Mouse (Mus musculus): Measurements from ENCODE around the gene Atp8b3. TPM values are rescaled to one million over a fixed set of nuclear protein-coding genes. Genes with fewer than 3 reads are reported as not detected.

The Atp8b3 gene
- total RNA-seq, 2 experiments from 2014 or later, result not detected

GRCm38 (mm10) chr10:80570419-80570818, 31.5 kb upstream of the Atp8b3 start:
- intact Hi-C loops (cut with DNase I), result no loop called here

GRCm38 (mm10) chr10:80569664-80570066, 30.7 kb upstream of the Atp8b3 start:
- intact Hi-C loops (cut with DNase I), result no loop called here
- peak; percentile 50 to 58 for DNase-seq

More at GRCm38 (mm10) chr10:80570419-80570818, 31.5 kb upstream of the Atp8b3 start:
- DNase-seq, result no peak

GRCm38 (mm10) chr10:80568876-80569275, 30.0 kb upstream of the Atp8b3 start:
- DNase-seq, result no peak
- intact Hi-C loops (cut with DNase I), result no loop called here

- intact Hi-C loops (cut with DNase I), result loop anchor here (1.0 kb wide), 1 partner anchor 122 kb away; no protein-coding TSS in a partner anchor
- DNase-seq, result peak; percentile 87 to 93
Measured at GRCm38 (mm10) chr10:80566375-80567092, 27.6 kb upstream of the Atp8b3 start.

GRCm38 (mm10) chr10:80561116-80561944, 22.4 kb upstream of the Atp8b3 start, which contains the start of gene Rexo1:
Gene Rexo1, minus strand, starts transcription at chr10:80561560.
- intact Hi-C loops (cut with DNase I), result no loop called here
- DNase-seq, result peak; percentile 93 to 96

GRCm38 (mm10) chr10:80560621-80561020, 21.7 kb upstream of the Atp8b3 start:
- intact Hi-C loops (cut with DNase I), result no loop called here
- DNase-seq, result no peak

- intact Hi-C loops (cut with DNase I), result no loop called here
- DNase-seq, result no peak
Measured at GRCm38 (mm10) chr10:80559431-80559830, 20.5 kb upstream of the Atp8b3 start.

- intact Hi-C loops (cut with DNase I), result loop anchor here (2.0 kb wide), 1 partner anchor 49 kb away; no protein-coding TSS in a partner anchor
- DNase-seq, result peak; percentile 78 to 83
Measured at GRCm38 (mm10) chr10:80557346-80557965, 18.5 kb upstream of the Atp8b3 start.

- no peak for DNase-seq
- intact Hi-C loops (cut with DNase I), result loop anchor here (5.0 kb wide), 1 partner anchor 177 kb away; no protein-coding TSS in a partner anchor
Measured at GRCm38 (mm10) chr10:80553997-80554396, 15.1 kb upstream of the Atp8b3 start.

GRCm38 (mm10) chr10:80553575-80553974, 14.7 kb upstream of the Atp8b3 start:
- intact Hi-C loops (cut with DNase I), result loop anchor here (5.0 kb wide), 1 partner anchor 176 kb away; no protein-coding TSS in a partner anchor
- no peak for DNase-seq

- no peak for DNase-seq
- intact Hi-C loops (cut with DNase I), result loop anchor here (5.0 kb wide), 1 partner anchor 175 kb away; no protein-coding TSS in a partner anchor
Measured at GRCm38 (mm10) chr10:80552364-80552763, 13.4 kb upstream of the Atp8b3 start.

- no peak for DNase-seq
- intact Hi-C loops (cut with DNase I), result no loop called here
Measured at GRCm38 (mm10) chr10:80549279-80549678, 10.4 kb upstream of the Atp8b3 start.

- DNase-seq, result peak; percentile 64 to 69
- intact Hi-C loops (cut with DNase I), result no loop called here
Measured at GRCm38 (mm10) chr10:80548428-80549006, 9.6 kb upstream of the Atp8b3 start.

- DNase-seq, result no peak
- intact Hi-C loops (cut with DNase I), result no loop called here
Measured at GRCm38 (mm10) chr10:80547539-80547938, 8.6 kb upstream of the Atp8b3 start.

GRCm38 (mm10) chr10:80546945-80547344, 8.0 kb upstream of the Atp8b3 start:
- intact Hi-C loops (cut with DNase I), result no loop called here
- no peak for DNase-seq

- intact Hi-C loops (cut with DNase I), result no loop called here
- no peak for DNase-seq
Measured at GRCm38 (mm10) chr10:80545590-80545989, 6.7 kb upstream of the Atp8b3 start.

- intact Hi-C loops (cut with DNase I), result no loop called here
- no peak for DNase-seq
Measured at GRCm38 (mm10) chr10:80543873-80544272, 4.9 kb upstream of the Atp8b3 start.

GRCm38 (mm10) chr10:80539493-80539892, 569 bp upstream of the Atp8b3 start:
- intact Hi-C loops (cut with DNase I), result loop anchor here (5.0 kb wide), 1 partner anchor 172 kb away; no protein-coding TSS in a partner anchor
- DNase-seq, result no peak

- intact Hi-C loops (cut with DNase I), result loop anchor here (5.0 kb wide), 1 partner anchor 171 kb away; no protein-coding TSS in a partner anchor
- no peak for DNase-seq
Measured at GRCm38 (mm10) chr10:80538180-80538579, 744 bp downstream of the Atp8b3 start.

GRCm38 (mm10) chr10:80535711-80536110, 3.2 kb downstream of the Atp8b3 start:
- intact Hi-C loops (cut with DNase I), result loop anchor here (5.0 kb wide), 1 partner anchor 168 kb away; no protein-coding TSS in a partner anchor
- DNase-seq, result no peak

All from heart, postnatal 36 days (tissue).